Mouse (Mus musculus): ENCODE measurements around the gene Vps29. TPM values are rescaled to one million over a fixed set of nuclear protein-coding genes. Genes with fewer than 3 reads are reported as not detected.

Gene Vps29
- polyA plus RNA-seq (2017; shearing (Covaris generic)), result 100 to 1,000 TPM; 146 to 152 TPM

DNA sequence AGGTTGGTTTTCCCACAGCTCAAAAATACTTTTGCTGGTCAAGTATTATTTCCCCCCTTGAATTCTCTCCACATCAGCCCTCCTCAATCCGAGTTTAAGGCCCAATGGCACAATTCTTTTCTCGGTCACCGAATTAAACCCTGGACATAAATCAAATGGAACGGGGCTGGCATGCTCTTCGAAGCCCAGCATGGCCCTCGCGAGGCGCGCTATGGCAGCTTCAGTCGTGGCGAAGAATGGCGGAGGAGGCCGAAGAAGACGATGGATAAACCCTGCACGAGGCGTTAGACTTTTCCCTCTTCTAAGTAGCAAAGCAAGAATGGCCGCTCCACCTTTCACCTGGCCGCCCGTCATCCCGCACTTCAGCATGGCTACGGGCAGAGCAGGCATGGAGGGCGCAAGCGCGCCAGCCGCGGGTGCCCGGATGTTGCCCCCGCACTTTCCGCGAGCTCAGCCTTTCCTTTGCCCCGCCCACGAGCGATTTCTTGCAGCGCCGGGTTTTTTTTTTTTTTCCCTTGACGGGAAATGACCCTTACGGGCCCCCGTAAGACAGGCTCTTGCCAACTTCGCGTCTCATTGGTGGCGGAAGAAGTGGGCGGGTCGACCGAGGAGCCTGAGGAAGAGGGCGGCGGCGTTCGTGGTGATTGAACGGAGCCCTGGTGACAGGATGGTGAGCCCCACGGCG is at the start of gene Vps29, which contains the start of gene Rad9b:
Gene Vps29, plus strand, starts transcription at position 563 of the 685 bp plus-strand sequence.
Gene Rad9b, minus strand, starts transcription at position 427 of the 685 bp plus-strand sequence.

DNA sequence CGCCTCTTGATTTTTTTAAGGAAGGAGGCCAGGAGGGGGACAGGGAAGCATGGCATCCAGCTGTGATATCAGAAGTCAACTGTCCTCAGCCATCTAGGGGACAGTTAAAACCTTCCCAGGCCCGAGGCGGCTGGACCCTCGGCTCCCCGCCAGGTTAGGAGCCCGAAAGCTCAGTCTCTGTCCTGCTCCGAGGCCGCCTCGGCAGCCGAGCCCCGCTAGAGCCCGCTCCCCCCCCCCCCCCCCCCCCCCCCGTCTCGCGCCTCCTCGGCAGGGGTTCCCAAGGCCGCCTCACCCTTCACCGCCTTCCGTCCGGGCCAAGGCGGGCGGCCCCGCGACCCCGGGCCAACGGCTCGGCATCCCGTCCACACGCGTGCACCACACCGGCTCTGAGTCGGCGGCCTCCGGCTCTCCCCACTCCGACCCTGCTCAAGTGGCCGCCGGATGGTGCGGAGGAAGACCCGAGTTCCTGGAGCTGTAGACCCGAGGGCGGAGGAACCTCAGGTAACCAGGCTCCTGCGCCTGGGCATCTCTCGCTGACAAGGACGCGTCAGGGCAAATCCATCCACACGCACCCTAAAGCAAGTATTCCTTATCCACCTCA is 17.5 kb downstream of the Vps29 start, which contains the start of gene Gpn3:
Gene Gpn3, plus strand, starts transcription at position 286 of the 601 bp plus-strand sequence.

DNA sequence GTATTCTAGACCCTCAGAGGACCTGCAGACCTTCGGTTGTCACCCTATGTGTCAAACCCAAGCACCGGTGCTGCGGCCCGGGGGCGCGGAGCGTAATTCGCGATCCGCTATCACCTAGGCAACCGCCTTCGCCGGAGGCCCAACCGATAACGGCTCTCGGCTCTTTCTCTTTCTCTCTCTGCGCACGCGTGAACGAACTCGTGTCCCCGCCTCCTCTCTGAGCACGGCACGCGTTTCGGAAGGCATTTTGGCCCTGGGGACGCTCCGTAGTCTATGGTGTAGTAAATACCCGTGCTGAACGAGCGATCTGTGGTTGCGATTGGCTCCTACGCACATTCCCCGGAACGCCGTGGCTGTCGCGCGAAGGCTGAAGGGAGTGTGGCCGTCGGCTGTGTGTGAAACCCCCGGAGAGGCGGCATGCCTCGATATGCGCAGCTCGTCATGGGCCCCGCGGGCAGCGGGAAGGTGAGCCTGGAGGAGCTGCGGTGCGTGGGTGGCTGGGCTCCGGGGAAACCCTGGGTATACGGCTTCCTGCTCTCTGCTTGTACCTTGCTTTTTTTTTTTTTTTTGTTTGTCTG is 18.1 kb downstream of the Vps29 start, which contains the start of gene Fam216a:
Gene Fam216a, minus strand, starts transcription at position 173 of the 578 bp plus-strand sequence.

DNA sequence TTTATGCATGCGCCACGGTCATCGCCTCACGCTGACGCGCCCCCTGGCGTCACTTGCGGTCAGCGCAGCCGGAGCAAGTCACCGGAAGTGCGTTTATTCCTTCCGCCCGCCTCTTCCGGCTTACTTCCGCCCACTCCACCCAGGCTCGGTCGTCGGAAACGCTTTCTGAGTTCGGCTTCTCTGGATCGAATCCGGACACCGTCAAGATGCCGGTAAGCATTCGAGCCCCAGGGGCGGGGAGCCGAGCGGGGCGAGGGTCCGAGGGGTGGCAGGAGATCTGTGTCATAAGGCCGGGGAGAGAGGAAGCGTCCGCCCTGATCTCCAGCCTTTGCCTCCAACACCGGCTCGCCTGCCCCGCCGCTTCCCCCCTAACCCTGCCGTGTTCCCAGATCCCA is 37.6 kb downstream of the Vps29 start, which contains the start of gene Arpc3:
Gene Arpc3, plus strand, starts transcription at position 93 of the 395 bp plus-strand sequence.

Other genes with a start within 250 kb of the Vps29 start
- 1 to 10 TPM in 1 of 2 experiments, under 1 TPM in 1; 0.48 to 2.1 TPM for gene Ccdc63, start 213.5 kb upstream of the Vps29 start, polyA plus RNA-seq (2017; shearing (Covaris generic))
- gene Ppp1cc, start 196.1 kb upstream of the Vps29 start, polyA plus RNA-seq (2017; shearing (Covaris generic)), result 100 to 1,000 TPM; 356 to 362 TPM
- 100 to 1,000 TPM in 1 of 2 experiments, 10 to 100 TPM in 1; 84.2 to 149 TPM for gene Hvcn1, start 147.6 kb upstream of the Vps29 start, polyA plus RNA-seq (2017; shearing (Covaris generic))
- gene Tctn1, start 89.9 kb upstream of the Vps29 start, polyA plus RNA-seq (2017; shearing (Covaris generic)), result 1 to 10 TPM; 1.7 to 5.1 TPM
- 10 to 100 TPM; 44.3 to 60.4 TPM for gene Pptc7, start 70.0 kb upstream of the Vps29 start, polyA plus RNA-seq (2017; shearing (Covaris generic))
- 1 to 10 TPM; 2.8 to 6.2 TPM for gene Rad9b, start 136 bp upstream of the Vps29 start, polyA plus RNA-seq (2017; shearing (Covaris generic))
- 10 to 100 TPM; 72.2 to 80.2 TPM for gene Gpn3, start 17.5 kb downstream of the Vps29 start, polyA plus RNA-seq (2017; shearing (Covaris generic))
- gene Fam216a, start 18.0 kb downstream of the Vps29 start, polyA plus RNA-seq (2017; shearing (Covaris generic)), result 10 to 100 TPM; 12.9 to 26.0 TPM
- gene Arpc3, start 37.5 kb downstream of the Vps29 start, polyA plus RNA-seq (2017; shearing (Covaris generic)), result 100 to 1,000 TPM; 450 to 472 TPM
- gene Anapc7, start 67.3 kb downstream of the Vps29 start, polyA plus RNA-seq (2017; shearing (Covaris generic)), result 10 to 100 TPM; 34.4 to 43.3 TPM
- 10 to 100 TPM; 75.5 to 86.6 TPM for gene Atp2a2, start 147.9 kb downstream of the Vps29 start, polyA plus RNA-seq (2017; shearing (Covaris generic))